Mouse (Mus musculus) lung, postnatal 14 days (tissue): ENCODE measurements around the gene Ap1ar.

ENCODE experiments used
- DNase-seq: peaks from one replicate; pipeline ENCODE4 v3.0.0; 2021

Ap1ar gene

DNA sequence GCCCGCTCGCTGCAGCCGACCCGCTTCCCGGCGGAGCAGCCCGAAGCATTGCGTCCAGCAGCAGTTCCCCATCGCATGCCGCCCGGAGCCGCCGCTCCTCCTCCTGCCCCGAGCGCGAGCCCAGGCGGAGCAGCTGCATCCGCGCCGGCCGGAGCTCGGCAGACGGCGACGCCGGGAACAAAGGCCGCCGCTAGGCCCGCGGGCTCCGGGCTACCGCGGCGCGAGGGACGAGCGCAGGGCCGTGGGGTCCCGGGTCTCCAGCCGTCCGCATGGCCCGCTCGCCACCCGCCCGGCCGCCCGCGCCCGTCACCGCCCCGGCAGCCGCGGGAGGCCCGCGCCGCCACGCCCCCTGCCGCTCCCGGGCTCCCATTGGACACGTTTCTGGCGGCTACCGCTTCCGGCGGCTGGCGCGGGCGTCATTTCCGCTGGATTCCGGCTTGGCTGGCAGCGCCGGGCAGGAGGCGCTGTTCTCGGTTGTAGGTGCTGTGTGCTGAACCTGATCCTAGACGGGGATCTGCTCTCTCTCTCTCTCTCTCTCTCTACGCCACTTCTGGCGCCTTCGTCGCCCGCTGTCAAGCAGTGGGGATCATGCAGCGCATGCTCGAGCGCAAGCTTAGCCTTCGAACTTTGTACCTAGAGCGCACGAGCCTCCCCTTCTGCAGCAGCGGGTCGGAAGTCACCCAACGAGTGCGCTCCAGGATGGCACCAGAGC, at the start of gene Ap1ar:
Gene Ap1ar, minus strand, starts transcription at position 370 of the 712 bp plus-strand sequence.
- DNase-seq, result peak; percentile 97

DNA sequence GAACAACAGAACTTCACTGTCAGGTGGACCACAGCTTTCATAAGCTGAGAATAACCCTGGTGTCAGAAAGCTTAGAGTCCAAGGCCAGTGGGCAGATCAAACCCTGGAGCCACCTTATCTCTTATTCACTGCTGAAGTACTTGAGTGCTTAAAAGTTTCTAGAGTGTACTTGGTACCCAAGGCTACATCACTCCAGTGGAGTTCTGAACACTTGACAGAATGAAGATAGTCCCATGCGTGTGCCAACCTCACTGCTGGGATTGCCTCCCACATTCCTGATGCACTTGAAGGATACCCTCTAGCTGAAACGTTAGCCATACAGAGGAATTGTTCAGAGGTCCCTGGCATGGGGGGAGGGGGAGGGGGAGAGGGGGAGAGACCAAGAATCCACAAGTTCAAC, 44.4 kb upstream of the Ap1ar start:
- DNase-seq, result no peak

DNA sequence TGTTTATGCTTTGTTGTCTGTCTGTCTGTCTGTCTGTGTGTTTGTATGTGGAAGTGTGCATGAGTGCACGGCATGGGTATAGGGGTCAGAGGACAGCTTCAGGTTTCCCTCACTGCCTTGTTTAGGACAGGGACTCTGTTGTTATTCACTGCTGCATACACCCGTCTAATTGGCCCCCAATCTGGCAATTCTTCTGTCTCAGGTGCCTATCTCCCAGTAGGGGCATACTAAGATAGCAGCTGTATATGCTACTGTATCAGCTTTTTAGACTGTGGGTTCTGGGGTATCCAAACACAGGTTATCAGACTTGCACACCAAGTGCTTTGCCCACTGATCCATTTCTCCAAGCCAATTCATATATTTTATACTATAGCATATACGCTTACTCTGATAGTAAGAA, 42.6 kb upstream of the Ap1ar start:
- no peak for DNase-seq

DNA sequence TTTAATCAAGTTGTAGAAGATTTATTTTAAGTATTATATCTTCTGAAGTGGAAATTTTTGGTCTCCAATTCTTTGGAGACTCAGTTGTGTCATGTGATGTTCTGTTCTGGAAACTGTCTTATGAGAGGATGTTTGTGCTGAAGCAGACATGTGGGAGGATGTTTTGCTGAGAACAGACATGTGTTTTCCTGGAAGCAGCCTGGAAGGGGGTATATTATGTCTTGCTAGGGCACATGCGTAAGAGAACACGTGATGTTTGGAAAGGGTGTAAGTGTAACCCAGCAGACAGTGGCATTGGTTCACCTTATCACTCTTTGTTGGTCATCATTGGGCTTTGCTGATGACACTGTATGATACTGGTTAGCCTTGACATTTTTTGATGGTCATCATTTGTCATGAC, 38.2 kb upstream of the Ap1ar start:
- no peak for DNase-seq

DNA sequence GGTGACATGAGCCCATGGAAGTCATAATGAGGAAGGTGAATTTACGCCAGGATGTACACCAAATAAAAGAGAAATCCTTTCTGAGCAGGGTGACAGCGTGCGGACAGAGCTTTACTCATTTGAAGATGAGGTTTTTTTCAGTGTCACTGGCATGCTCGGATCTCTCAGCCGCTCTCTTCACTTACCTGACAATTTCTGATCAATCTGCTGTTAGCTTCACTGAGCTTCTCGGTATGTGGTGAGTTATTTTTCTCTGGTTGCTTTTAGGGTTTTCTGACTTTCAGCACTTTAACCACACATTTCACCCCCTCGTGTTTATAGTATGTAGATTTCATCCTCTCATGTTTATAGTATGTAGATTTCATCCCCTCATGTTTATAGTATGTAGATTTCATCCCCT, 37.7 kb upstream of the Ap1ar start:
- no peak for DNase-seq

DNA sequence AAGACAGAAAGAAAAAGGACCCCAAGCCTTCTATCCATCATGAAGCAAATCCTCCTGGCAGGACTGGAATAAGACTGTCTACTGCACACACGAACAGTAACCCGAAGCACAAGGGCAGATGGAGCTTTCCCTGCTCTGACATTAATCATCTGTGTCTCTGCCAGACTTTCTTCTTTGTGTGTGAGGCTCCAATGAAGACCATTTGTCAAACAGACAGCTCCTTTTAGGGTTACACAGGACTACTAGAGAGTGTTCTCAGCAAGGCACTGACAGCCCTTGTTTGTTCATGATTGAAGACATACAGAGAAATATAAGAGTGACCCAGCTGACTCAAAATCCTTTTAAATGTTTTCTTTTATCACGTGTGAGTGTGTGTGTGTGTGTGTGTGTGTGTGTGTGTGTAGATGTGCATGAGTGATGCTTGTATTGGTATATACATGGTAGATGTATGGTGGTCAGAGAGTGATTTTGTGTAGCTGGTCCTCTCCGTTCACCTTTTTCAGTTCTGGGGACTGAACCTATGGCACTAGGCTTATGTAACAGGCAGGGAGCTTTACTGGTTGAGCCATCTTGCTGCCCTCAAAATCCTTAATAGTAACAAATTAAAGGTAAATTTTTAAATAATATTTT, 37.0 kb upstream of the Ap1ar start:
- DNase-seq, result no peak

DNA sequence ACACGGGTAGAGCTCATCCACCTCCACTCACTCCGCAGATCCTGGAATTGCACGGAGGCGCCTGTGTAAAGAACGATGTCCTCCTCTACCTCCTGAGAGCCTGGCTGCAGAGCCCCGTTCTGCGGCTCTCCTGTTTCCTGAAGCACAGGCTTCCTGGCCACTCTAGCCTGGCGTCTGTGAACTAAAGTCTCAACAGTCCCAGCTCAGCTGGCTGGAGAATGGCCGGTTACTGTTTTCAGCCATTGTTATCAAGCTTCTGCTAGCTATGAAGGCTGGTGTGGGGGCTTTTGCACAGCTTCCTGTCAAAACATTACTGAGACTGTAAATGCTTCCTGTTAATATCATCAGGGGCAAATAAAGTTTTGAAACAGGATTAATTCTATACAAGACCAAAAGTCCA, 34.3 kb upstream of the Ap1ar start:
- peak; percentile 17 for DNase-seq

DNA sequence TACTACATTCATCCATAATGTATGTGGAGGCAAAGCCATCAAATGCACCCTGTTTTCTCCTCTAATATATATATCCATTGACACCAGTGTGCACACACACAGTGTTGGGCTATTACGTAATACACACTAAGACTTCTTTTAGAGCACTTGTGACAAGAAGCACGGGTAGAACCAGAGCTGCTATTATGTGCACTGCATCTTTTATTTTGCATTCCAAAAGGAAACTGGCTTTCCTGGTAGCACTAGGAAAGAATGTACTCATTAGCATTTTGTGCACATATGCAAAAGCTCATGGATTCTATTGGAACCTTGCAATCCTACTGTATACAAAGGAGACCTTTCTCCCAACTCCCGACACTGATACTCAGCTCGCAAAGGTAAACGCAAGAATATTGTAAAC, 31.6 kb upstream of the Ap1ar start:
- no peak for DNase-seq

DNA sequence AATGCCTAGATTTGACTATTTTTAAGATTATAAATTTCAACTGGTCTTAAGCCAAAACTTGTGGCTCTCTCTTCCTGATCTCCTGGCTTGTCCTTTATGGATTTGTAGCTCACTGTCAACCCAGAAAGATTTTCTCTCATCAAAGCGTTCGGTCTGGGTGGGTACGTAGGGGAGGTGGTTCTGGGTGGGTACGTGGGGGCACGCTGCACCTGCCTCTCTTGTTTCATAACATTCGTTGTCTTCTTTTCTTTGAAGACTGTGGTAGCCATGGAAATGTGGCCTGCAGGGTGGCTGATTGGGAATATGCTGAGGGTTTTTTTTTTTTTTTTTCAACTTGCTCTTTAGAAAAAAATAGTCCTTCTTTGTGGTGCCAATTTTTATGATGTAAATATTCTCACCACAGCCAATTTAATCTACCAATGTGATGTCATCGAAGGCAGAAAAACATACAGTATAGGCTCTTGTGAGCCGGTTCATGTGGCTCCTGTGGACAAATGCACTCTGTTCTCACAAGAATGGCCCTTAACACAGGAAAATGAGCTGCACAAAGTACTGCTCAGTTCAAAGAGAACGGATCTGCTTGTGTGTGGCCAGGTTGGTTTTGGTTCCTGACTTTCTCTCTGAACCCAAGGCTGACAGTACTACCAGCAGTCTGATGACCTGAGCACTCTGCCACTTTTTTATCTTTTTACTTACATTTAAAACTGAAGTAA, 30.9 kb upstream of the Ap1ar start:
- DNase-seq, result no peak

DNA sequence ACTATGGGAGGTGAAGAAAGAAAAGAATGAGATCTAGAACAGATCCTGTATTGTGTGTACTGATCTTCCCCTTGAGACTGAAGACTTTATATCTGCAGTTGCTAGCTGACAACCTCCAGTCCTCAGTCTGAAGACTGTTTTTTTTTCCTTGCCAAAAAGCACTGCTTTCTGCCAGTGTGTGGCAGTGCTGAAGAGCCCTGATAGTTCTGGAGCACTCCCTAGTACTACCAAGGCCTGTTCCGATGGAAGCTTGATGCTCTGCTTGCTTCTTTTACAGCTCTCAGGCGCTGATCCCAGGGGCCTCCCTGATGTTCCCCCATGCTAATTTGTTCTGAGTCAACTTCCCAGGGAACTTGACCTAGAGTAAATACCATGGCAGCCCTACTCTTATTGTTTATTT, 26.9 kb upstream of the Ap1ar start:
- no peak for DNase-seq

DNA sequence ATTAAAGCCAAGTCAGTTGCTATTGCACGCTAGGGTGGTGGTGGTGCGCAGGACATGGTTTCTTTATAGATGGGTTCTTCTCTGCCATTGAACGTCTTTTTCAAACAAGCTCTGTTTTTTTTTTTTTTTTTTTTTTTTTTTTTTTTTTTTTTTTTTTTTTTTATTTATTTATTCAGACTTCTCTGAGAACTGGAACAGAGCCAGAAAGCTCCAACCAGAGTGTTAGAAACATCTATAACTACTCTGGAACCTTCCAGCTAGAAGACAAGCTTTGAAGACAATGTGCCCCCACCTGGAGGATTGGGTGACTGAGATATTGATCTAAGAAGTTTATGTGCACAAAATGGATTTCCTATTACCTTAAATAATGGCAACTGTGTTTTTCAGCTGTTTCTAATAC, 26.2 kb upstream of the Ap1ar start:
- DNase-seq, result no peak

DNA sequence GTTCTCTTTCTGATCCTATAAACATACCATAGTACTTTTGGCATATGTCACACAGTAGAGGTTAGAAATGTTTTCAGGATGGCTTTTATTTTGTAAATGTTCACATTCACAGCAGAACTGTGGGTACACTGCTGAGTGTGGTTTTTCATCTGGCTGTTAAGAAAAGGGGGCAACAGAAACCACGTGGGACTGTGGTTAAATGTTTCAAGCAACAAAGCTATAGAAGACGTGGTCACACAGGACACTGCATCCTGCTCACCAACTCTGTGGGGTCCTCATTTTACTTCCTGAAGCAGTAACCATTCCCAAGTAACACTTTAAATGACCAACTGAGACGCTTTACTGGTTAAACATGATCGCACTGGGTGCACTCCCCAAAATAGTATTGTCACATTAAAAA, 25.2 kb upstream of the Ap1ar start:
- no peak for DNase-seq

DNA sequence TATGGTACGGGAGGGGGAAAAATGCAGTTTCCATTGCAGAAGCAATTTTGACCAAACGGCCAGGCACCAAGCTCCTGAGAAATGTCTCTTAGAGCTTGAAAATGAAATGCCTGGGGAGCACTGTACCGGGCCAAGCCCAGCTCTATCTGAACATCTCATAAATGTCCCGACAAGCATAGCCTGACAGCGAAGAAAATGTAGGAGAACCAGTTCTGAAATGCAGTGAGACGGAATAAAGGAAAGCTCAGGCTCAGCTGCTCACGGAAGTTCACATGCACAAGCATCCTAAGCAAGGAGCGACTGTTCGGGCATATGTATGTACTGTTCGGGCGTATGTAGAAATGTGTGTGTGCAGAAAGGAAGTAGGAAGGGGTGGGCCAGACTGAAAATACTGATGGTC, 24.0 kb upstream of the Ap1ar start:
- DNase-seq, result no peak

DNA sequence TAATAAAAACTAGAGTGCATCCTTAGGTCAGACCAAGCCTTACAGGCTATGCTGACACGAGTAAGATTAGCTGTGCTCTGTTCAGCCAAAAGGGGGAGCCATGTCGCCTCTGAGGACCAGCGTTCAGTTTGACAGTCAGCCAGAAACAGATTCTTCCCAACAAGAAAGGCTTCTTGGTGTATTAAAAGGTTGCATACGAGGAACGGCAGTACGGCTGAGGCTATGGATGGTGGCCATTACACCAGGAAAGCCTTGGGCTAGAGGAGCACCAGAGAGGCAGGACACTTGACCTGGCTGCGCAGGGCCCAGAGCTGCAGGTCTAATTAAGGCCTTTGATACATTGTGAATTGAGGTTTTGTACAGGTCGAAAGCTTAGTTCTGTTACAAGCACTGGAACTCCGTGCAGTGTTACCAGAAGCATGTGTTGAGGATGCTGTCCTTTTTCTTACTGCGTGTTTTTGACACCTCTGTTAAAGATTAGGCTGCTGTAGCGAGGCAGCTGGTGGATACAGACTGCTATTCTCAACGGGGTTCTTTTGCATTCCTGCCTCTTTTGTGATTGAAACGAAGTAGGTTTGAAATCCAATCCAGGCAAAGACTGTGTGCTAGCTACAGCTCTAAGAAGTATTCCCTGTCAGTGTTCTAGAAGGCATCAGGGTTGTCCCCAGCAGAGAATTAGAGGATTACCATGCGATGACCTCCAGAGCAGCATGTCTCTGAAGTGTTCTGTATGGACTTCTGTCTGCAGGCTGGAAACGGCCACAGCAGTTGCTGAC, 16.3 kb upstream of the Ap1ar start:
- peak; percentile 86 for DNase-seq

DNA sequence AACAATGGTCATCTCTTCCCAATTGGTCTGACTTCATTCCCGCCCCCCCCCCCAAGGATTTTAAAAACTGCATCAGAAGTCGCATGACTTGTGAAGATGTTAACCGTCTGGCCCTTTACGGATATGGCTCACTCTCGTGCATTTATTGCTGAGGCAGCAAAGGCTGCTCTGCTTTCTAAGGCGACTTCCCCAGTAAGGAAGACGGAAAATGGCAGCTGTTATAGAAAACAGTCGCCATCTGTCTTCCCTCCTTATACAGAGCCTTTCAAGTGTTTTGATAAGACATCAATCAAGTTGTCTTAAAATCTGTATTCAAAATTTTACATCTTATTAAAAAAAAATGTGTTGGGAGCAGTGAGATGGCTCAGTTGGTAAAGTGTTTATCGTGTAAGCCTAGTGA, 15.4 kb upstream of the Ap1ar start:
- no peak for DNase-seq

DNA sequence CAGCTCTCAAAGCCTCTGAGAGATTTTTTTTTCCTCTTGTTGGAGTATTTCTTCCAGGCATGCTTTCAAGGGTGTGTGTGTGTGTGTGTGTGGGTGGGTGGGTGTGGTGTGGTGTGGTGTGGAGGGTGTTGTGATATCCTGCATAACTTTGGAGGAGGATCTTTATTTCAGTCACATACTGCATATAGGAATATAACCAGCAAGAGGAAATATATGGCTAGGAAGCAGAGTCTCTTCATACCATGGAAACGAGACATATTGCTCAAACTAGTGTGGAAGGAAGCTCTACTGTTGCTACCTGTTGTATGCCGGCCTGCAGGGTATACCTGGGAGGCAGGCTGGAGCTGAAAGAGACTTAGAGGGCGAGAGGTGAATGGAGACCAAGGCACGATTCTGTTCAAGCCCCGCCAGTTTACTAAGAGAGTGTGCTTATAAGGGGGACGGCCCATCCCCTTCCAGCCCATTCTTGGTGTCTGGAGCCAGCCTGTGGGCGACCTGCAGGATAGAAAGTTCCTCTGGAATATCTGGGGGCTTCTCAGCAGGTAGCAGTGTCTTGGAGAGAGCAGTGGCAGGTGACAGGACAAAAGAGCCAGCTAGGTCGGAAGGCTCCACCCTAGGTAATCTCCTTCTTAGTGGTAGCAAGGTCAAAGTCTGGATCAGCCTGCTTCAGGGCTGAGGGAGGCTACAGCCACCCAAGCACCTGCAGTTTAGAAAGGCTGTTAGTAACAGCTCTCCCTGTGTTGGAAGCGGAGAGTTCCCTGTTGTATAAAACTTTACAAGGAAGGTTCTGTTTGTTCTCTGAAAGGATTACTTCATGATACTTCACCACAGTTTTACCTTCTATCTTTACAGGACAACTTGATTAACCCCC, 13.7 kb upstream of the Ap1ar start:
- DNase-seq, result no peak

DNA sequence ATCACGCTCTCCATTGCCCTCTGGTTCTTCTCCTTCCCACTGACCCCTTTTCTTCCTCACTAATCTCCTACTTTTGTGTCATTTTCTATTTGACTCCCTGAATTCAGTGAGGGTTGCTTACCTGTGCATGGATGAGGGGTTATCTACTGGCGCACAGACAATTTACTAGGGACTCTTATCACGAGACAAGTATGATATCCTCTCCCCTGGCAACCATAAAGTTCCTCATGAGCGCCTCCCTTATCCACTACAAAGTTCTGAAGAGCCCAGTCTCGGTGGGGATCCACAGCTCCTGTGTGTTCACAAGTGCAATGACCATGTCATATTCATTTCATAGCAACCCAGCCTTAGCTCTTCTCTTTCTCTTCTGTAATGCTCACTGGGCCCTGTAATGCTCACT, 12.6 kb upstream of the Ap1ar start:
- DNase-seq, result no peak

DNA sequence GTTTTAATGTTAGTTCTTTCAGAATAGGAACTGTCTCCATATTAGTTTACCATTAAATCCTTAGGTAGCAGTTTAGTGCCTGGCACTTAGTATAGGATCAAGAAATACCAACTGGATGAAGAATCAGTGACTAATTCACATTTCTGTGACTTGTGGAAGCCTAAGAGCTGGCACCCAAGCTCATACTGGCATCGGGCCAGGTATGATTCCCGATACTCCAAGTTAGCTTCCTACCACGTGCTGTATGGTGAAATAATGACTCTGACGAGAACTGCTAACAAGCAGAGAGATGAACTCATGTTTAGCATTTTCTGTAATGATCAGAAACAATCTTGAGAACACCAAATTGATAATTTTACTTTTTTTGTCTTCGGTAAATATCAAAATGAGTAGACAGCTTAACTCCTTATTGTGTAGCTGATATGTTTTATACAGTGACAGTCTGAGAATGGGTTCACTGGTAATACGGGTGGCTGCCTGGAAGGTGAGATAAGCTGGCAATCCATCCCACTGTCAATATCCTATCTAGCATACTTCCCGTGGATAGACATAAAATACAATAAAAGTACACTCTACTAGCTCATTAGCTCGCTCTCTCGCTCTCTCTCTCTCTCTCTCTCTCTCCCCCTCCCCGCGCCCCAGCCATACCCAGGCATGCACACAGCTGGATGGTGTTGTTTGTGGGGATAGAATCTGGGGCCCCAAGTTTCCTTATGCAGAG, 10.9 kb upstream of the Ap1ar start:
- DNase-seq, result peak; percentile 39

DNA sequence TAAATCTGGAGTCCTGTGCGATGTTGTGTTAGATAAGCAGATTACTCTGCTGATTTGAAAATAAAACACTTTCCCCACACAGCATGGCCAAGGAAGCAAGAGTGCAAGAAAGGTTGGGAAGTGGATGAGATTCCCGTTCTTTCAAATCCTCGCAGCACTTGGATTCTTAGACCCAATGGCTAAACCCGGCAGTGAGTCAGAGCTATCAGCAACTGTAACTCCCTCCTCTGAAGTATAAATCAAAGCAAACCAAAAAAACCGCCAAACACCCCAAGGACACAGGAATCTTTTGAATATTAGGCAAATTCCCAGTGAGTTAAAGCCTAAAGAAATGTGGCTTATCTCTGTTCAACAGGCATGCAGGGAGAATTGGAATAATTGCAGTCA, 6.6 kb upstream of the Ap1ar start:
- no peak for DNase-seq

DNA sequence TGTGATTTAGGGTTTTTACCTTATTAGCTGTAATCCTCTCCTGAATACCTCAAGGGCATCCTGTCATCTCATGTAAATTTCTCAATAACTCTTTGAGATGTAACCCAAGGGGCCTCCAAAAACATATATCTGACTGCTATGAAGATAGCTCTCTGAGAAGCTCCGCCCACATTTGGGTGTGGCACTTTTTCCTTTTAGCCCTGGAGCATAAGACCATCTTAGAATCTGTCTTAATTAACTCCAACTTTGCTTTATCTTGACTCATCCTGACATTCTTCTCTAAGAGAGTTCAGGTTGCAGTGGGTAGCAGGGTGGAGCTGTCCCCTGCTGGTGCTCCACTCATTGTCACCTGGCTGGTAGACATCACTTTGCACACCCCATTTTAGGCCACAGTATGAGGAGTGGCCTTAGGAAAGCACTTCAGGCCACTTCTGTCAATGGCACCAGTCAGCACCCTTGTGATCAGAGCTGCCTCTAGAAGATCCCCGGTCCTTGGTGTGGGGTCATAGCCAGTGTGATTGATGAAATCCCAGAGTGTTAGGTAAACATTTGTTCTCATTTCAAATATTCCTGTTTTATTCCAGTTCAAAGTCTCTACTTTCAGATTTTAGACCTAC, 6.1 kb upstream of the Ap1ar start:
- DNase-seq, result peak; percentile 21

DNA sequence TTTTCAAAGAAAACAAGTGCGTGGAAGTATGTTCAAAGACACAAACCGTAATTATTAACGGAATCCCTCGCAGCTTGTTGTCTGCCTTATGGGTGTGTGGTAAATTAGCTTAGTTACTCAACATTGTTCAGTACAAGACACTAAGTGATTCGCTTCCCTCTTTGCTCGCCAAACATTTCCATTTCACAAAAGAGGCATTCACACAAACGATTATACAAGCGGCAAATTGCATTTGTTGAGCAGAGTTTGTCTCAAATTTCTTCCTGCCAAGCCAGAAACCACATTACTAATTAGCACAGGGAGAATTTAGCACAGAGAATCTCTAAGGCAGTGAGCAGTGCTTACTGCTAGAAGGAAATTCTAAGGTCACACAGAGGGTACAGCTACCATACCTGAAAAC, 4.6 kb upstream of the Ap1ar start:
- DNase-seq, result no peak
